Mouse (Mus musculus): ENCODE measurements around the gene Msi1. TPM values are rescaled to one million over a fixed set of nuclear protein-coding genes. Genes with fewer than 3 reads are reported as not detected.

Msi1 gene
- 100 to 1,000 TPM; 110 to 114 TPM for total RNA-seq (2021)

DNA sequence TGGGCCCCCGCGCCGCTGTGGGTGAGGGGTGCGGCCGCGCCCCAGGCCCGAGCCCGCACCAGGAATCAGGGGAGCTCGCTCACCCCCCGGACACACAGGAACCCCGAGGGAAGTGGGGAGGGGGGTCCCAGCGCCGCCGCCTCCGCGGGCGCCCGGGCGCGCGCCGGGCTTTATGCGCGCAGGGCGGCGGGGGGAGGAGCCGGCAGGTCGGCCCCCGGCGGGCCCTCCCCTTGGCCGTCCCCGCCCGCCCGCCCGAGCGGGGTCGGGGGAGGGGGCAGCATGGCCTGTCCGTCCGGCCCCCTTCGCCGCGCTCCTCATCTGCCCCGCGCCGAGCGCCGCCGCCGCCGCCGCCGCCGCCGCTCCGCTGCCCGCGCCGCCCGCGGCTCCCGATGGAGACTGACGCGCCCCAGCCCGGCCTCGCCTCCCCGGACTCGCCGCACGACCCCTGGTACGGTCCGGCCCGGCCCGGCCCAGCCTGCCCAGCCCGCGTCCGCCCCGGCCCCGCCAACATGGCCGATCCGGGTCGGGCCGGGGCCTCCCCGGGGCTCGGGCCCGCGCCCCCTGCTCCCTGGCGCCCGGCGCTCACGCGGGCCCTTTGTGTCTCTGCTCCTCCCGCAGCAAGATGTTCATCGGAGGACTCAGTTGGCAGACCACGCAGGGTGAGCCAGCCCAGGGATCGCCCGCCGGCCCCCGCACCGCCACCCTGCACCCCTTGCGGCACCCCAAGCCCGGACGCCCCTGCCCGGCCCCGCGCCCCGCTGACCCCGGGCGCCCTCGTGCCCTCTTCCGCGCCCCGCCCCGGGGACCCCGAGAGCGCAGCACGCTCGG lies at the start of gene Msi1:
Gene Msi1 (plus strand): TSS at position 241 of the 828 bp plus-strand sequence.
- DNase-seq = peak; percentile 69
- intact Hi-C loops (cut with DNase I) = loop anchor here (5.0 kb wide), 1 partner anchor 72 kb away; no protein-coding TSS in a partner anchor

DNA sequence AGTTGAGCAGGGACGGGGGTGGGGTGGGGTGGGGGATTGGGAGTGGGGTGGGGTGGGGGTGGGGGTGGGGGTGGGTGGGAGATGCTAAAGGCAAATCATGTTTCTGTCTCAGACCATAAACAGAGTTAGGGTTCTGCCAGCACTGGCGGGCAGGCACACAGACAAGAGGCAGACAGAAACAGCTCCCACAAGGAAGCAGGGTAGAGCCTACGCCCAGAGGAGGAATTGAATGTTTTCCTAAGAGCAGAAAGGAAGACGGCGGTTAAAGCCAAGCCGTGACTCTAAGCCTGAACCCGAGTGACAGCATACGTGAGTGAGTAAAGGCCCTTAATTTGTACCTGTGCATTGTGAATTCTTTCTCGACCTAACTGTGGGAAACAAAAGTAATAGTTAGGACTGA lies 37.5 kb upstream of the Msi1 start:
- intact Hi-C loops (cut with DNase I) = no loop called here

DNA sequence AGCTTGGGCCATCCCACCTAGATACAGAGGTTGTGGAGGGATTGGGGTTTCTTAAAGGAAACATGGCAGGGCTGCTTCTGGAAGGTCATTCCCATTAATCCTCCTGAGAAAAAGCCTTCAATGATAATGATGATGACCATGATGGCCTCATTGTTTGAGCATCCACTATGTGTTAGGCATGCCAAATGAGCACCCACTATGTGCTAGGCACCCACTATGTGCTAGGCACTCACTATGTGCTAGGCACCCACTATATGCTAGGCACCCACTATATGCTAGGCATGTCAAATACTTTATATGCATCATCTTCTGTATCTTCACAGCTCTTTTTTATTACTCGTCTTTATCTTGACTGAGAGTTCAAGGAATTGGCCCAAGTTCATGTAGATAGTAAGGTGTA lies 36.4 kb upstream of the Msi1 start:
- no peak for DNase-seq
- intact Hi-C loops (cut with DNase I) = no loop called here

More for the DNA sequence above, 37.5 kb upstream of the Msi1 start:
- no peak for DNase-seq

DNA sequence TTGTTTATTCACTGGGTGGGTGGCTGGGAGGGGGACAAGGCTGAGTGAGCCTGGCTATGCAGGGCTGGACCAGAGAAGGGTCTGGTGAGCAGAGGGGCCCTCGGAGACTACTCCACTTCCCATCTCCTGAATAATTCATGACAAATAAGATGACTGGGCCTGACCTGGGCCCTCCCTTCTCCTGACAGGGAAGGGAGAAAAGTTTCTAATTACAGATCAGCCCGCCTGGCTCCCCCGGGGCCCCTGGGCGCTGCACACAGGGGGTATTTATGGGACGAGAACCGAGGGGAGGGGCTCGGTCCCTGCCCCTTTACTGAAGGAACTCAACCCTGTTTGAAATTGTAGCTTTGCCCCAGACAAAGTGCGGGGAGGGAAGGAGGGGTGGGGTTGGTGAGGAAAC lies 35.2 kb upstream of the Msi1 start:
- DNase-seq = no peak
- intact Hi-C loops (cut with DNase I) = no loop called here

DNA sequence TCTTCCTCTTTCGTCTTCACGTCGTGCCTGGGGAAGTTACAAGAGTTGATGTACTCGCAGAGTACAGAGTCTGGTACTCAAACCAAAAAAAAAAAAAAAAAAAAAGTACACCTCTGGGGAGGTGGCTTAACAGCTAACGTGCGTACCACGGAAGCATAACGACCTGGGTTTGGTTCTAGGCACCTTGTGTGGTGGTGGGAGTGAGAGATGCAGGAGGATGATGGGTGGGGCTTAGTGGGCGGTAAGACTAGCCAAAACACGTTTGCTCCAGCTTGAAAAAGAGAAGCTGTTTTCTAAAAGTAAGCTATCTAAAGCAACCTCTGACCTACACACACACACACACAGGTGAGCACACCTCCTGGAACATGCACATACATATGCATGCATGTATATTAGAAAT lies 34.6 kb upstream of the Msi1 start:
- intact Hi-C loops (cut with DNase I) = no loop called here
- DNase-seq = no peak

DNA sequence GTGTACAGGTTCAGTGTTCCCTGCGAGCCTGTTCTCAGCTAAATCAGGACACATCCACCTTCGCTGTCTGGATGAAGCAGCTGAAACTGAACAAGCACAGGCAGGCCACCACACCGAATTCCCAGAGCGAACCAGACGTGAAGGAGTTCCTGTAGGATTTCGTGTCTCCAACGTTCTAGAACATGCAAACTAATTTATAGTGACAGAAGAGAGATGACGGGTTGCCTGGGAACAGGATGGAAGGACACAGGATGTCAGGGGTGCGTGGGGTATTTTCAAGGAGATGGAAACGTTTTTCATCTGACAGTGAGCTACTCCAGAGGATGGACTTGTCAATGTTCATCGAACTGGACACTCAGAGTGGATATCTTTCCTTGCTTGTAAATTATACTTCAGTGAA lies 32.7 kb upstream of the Msi1 start:
- intact Hi-C loops (cut with DNase I) = no loop called here
- DNase-seq = no peak

DNA sequence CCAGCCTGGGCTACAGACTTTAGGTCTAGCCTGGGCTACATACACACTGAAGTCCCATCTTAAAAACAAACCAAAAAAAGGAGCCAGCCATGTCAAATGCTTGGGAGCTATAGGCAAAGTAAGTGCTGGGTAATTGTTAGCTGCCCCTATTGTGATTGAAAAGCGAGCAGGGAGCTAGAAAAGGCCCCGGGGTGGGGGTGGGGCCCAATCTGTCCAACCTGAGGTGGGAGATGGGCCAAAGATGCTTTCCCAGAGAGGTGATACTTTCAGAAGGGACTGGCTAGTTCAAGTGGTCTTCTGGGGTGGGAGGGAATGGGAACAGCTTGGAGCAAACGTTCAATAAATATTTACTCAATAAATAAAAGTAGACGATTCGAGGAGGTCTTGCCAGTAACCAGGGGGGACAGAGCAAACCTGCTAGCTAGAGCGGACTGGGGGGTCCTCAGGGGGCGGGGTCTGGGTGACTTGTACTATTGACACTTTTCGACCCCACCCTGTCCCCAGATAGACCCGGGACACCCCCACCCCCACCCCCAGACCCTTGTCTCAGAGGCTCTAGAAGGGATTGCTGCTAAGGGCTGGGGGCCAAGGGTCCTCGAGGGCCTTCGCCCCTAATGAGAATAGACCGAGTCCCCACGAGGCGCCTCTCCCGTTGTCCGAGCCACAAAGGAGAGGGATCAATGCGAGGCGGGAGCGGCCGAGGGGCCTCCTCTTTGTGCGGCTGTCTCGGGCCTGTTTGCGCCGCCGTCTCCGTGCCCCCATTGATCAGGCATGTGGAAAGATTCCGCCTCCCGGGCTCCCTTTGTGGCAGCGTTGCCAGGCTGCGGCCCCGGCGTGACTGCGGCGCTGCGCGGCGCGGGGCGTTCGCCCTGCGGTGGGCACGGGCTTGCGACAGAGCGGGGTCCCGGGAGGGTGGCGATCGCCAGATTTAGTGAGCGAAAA lies 31.3 kb upstream of the Msi1 start:
- intact Hi-C loops (cut with DNase I) = no loop called here
- DNase-seq = peak; percentile 78

DNA sequence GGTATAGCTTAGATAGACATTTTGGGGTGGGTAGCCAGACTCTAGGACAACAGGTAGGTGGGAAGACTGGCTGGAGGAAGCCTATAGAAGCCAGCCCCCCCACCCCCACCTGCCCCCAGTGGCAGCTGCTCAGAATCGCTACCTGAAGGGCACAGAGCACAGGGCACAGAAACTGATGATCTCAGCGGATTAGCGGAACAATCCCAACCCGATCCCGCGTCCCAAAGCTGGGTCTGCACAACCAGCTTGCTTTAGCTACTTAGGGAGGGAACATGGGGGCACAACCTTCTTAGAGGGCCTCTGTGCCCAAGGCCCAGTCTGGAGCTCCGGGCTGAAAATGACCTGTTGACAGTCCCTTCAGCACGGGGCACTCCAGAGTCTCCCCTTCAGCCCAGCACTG lies 27.3 kb upstream of the Msi1 start:
- DNase-seq = no peak
- intact Hi-C loops (cut with DNase I) = no loop called here

DNA sequence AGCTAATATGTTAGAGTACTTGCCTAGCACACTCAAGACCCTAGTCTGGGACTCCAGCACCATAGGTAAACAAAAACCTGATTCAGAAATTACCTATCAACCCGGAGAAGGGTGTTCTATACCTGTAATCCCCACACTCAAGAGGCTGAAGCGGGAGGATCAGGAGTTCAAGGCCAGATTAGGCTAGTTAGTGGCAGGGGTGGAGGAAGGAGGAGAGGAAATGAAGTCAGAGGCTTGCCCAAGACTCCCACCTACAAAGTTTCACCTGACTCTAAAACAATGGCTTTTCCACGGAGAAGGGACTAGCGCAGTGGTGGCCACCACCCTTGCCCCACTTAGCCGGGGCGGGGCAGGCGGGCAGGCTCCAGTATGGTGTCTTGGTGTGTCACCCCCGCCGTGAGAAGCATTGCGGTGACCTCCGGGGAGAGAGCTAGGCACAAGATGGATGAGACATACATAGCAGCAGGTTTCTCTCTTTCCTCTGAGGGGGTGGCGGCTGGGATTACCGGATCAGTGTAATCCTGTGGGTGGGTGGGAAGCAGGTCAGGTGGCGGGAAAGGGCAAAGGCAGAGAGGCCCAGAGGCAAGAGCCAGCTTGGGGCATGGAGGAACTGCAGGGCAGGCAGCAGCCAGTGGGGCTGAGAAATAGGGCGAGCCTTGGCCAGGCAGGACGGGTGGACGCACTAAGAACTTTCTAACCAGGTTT lies 25.8 kb upstream of the Msi1 start:
- intact Hi-C loops (cut with DNase I) = no loop called here
- no peak for DNase-seq

DNA sequence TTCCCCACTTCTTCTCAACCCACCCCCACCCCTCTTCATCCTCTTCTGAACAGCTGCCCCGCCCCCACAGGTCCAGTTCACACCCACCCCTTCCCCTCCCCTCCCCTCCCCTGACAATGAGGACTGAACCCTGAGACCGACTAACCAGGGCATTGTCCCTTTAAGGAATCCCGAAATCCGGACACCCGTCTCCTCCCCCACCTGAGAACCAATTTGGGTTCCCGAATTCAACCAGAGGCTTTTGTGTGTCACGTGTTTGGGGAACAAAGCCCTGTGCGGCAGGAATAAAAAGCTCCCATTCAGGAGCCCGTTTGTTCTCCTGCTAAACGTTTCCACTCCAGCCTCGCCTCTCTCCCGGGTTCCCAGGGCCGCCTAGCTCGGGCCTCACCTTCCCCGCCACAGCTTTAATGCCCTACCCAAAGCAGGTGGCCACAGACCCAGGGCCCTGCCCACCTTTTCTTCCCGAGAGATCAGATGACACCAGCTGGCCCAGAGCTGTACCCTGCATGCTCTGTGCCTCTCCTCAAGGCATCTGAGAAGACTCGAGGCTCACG lies 25.1 kb upstream of the Msi1 start:
- peak; percentile 17 for DNase-seq
- intact Hi-C loops (cut with DNase I) = no loop called here

DNA sequence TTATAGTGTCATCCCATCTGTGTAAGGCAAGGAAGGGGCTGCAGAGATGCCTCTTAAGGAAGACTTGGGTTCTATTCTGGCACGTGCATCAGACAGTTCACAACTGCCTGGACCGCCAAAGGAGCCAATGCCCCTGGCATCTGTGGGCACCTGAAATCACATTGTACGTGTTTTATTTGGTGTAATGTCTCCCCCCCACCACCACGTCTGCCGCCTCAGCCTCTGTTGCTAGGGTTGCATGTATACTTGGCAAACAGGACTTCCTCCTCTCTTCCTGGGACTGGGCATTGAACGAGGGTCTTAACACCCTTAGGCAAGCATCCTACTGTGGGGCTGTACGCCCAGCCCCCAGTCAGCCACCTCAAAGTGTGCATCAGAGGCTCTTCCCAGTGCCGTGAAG lies 24.2 kb upstream of the Msi1 start:
- DNase-seq = no peak
- intact Hi-C loops (cut with DNase I) = no loop called here

DNA sequence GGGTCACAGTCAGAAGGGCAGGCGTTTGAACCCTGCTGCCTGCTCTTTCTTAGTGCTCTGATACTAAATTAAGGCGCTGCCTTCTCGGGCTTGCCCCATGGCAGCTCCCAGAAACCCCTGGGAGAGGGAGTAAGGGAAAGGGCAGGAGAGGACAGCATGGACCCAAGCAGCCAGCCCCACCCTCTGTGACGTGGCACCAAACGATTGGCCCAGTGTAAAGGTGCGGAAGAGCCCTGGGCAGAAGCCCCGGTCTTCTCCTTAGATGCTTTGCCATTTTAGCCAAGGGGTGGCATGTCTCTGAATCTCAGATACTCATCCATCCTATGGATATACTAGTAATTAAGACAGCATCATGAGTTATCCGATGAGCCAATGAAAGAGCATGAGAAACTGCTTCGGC lies 21.3 kb upstream of the Msi1 start:
- intact Hi-C loops (cut with DNase I) = no loop called here
- DNase-seq = no peak

DNA sequence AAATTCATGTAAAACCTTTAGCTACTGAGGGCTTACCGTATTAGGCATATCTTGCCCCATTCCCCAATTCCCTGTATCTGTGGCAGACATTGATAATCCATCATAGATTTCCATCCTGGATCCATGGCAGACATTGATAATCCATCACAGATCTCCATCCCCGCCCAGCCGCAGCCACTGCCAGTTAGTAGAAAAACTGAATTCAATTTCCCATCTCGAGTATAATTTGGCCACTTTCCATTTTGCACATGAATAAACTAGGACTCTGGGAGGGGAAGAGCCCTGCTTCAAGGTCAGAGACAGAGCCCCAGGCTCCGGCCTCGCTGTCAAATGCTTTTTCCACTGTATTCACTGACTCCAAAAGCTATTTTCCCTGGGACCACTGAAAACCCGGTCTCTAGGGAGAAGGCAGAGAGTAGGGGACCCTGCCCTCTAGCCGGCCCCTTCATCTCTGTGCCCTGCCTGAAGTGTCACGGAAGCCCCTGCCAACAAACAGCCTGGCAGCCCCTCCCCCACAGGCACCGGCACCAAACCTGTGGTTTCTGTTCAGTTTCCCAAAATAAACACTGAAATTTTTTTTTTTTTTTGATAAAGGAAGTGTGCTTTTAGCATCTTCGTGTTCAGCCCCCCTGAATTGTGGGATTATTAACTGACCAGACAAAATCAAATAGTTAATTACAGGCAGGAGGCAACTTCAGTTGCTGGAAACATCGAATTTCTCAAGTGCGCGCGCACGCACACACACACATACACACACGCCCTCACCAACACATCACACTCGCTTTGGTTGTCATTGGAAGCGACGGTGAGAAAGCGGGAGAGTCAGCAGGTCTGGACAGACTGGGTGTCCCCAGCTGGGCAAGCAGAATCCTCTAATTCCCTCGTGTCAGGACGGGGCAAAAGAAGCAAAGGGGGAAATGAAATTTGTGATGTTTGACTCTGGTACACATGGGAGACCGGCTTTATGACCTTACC lies 14.0 kb upstream of the Msi1 start:
- intact Hi-C loops (cut with DNase I) = no loop called here
- no peak for DNase-seq

DNA sequence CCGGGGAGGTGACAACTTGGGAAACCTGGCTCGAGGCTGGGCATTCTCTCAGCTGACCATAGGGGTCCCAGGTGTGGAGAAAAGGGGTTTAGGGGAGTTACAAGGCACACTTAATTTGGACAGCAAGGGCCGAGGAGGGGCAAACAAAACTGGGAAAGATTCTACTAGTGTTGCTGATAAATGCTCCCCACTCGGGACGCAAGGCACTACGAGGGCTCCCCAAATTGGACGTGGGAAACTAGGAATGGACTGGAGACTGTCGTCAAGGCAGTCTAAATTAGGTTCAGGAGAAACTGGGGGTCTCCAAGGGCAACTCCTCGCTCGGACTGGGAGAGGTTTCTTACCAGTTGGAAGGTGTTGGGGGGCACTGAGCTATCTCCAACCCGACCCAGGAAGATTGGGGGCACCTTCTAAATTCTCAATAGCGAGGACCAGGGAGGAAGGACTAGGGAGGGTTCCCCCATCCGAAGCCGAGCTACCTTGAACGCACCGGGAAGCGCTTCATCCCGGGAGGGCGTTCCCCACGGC lies 504 bp upstream of the Msi1 start:
- intact Hi-C loops (cut with DNase I) = no loop called here
- DNase-seq = no peak

DNA sequence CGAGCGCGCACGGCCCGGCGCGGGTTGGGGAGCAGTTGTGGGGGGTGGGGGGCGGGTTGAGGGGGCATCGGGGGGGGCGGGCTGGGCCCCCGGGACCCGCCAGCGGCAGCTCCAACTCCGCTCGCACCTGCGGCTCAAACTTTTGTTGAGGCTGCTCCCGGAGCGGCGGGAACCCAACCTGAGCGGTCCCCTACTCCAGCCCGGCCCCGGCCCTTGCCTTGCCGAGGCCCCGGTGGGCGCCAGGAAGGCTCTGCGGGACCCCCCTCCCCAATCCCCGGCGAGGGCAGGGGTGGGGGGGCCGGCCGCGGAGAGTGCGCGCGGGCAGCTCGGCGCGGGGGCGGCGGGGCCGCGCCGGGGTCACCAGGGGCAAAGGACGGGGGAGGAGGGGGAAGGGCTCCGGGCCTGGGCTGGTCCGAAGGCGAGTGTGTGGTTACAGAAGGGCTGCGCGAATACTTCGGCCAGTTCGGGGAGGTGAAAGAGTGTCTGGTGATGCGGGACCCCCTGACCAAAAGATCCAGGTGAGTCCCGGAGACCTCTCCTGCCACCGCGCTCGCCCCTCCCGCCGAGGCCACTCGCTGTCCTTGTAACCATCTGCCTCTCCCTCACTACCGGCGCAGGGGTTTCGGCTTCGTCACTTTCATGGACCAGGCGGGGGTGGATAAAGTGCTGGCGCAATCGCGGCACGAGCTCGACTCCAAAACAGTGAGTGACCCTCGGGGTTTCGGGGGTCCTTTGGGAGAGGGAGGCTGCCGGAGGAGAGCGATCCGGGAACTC lies 975 bp downstream of the Msi1 start:
- no peak for DNase-seq

DNA sequence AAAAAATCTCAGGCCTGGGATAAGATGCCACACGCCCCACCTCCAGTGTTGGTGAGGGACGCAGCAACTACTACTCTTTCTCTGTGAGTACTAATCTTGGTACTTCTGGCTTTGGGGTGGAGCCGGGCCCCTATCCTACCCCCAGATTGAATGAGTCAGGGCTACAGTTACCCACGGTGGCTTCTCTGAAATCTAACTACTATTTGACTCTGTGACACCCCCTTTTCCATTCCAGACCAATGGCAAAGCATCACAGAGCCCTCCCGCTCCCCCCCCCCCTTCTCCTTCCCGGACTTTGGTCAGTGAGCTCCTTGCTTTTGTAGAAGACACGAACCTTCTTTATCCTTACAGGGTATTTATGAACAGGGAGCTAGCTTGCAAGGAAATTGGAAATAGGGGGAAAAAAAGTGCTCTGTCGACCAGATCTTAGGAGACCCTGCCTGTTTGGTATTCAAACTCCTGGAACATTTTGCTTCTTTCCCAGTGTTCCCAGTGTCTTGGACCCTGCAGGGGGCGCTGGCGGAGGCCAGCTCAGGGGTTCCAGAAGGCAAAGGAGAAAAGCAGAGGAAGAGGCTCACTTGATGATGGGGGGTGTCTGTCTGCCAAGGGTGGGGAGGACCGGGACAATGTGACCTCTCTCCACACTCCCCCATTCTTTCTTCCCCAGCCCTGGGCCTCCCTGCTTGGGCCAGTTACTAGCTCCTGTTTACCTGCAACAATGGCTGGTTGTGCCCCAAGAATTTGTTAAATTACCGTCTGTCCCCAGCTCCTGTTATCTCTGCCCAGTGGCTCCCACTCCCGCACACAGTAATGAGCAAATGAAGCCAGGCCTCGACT lies 1.9 kb downstream of the Msi1 start:
- DNase-seq = peak; percentile 83
- intact Hi-C loops (cut with DNase I) = loop anchor here (5.0 kb wide), 1 partner anchor 74 kb away; no protein-coding TSS in a partner anchor

More for the DNA sequence above, 975 bp downstream of the Msi1 start:
- intact Hi-C loops (cut with DNase I) = loop anchor here (5.0 kb wide), 1 partner anchor 73 kb away; no protein-coding TSS in a partner anchor

DNA sequence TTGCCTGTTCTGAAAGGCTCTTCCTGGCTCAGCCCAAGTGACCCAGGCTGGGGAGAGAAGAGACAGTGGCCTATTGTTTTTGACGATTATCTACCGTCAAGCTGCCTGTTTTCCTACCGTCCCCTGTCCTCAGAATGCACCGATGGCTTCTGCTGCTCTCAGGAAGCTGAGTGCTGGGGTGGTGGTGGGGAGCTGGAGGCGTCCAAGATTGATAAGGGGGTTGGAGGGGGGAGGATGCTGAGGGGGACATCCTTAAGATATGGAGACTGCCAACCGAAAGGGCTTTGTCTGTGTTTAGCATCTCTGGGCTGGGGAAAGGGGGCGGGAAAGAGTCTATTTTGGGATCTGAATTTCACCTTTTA lies 2.5 kb downstream of the Msi1 start:
- DNase-seq = no peak
- intact Hi-C loops (cut with DNase I) = loop anchor here (5.0 kb wide), 1 partner anchor 75 kb away; no protein-coding TSS in a partner anchor

Data from left cerebral cortex, postnatal 4 days (tissue).